ENCODE assay signal across 14 mouse cellular contexts in the genomic region with DNA sequence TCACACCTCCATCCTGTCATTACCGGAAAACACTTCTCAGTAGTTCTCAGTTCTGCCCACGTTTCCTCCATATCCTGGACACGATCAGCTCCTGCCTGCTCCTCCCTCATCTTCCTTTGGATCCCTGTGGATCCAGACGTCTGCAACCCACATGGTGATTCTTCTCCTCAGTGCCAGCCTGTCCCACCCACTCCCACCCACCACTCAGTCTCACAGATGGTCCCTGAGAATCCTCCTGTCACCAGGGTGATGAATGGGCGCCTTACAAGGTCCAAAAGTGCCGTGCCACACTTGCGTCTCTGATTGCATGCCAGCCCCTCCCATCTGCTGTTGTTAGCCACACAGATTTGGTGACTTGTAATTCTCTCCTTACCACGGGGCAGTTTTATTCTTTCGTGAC.
DNase-seq lines count a peak whose midpoint lies in the region; ATAC-seq and TF ChIP-seq lines count a peak whose summit lies in the region.
"Had no signal": no experiment of that assay in that cellular context is flagged by ENCODE, and none has a peak within 500 bp of the region (broad histone marks: within the 10 kb centered on the region; RNA-seq: fewer than 3 reads in every experiment).

No protein-coding gene starts in this region.

- H3K9me3 ChIP-seq in hindbrain, embryonic 14.5 days (ENCODE audit: control insufficient read depth, low read length): no peaks in the 10 kb centered on the region
- H3K9me3 ChIP-seq: limb, embryonic 10.5 days had no signal

- TF ChIP-seq CTCF in layer of hippocampus, adult 2 months (conservative IDR thresholded peaks at IDR 0.05): no peak

- WGBS in hindbrain, embryonic 14.5 days: 32% methylated on average over 9 of the region's 9 CpGs

- H3K4me2 ChIP-seq in hindbrain, embryonic 14.5 days (replicated peaks): no peak overlapping the region

- H3K4me3 ChIP-seq in layer of hippocampus, adult 2 months: no peak overlapping the region
- H3K4me3 ChIP-seq in hindbrain, embryonic 14.5 days (replicated peaks; ENCODE audit: low read length): no peak overlapping the region
- H3K4me3 ChIP-seq: heart, adult 2 months; limb, embryonic 10.5 days had no signal

- no peak for ATAC-seq in hindbrain, embryonic 14.5 days (ENCODE audit: low FRiP score)
- ATAC-seq: intestine, postnatal 0 days had no signal

- H3K4me1 ChIP-seq in hindbrain, embryonic 14.5 days (replicated peaks; ENCODE audit: control insufficient read depth, insufficient read depth, low read length): peaks cover 55% of the 10 kb centered on the region

- H3K36me3 ChIP-seq in hindbrain, embryonic 14.5 days (replicated peaks; ENCODE audit: control insufficient read depth, insufficient read depth): no peaks in the 10 kb centered on the region
- H3K36me3 ChIP-seq: limb, embryonic 10.5 days had no signal

- DNase-seq in cerebellum, postnatal 10 days: peak; percentile 83 to 90
- DNase-seq in cerebellum, adult 9-11 months: no peak
- DNase-seq in layer of hippocampus, adult 2 months (ENCODE audit: low spot score in 2 of 2): peak; percentile 42 to 47
- DNase-seq in layer of hippocampus, adult 9-10 months (ENCODE audit: low spot score): no peak
- DNase-seq in brain, adult 2 months (ENCODE audit: low read depth, low spot score): peak; percentile 91
- DNase-seq in hindbrain, embryonic 14.5 days (ENCODE audit: low spot score): no peak
- no peak for DNase-seq in urinary bladder, postnatal 14 days (ENCODE audit: low spot score)
- no peak for DNase-seq in lung, postnatal 36 days
- DNase-seq: adrenal gland, postnatal 25 days; heart, adult 2 months; heart, postnatal 10 days; kidney, postnatal 25 days had no signal

- H3K27me3 ChIP-seq in hindbrain, embryonic 14.5 days (ENCODE audit: control insufficient read depth, insufficient read depth, low read length): no peaks in the 10 kb centered on the region

- H3K27ac ChIP-seq in layer of hippocampus, adult 2 months: peak overlapping the region; percentile 88
- H3K27ac ChIP-seq in hindbrain, embryonic 14.5 days: 0 out of 2 replicates have a peak overlapping the region, but pooled peaks have one; percentile 7
- H3K27ac ChIP-seq: heart, adult 2 months; limb, embryonic 10.5 days had no signal

- no peak overlapping the region for H3K9ac ChIP-seq in hindbrain, embryonic 14.5 days

Comparison
In these comparisons a context has a peak if more than half of its experiments do, and no peak if none do; other contexts are left out.
1. DNase-seq: peak in cerebellum, postnatal 10 days (2 of 2), layer of hippocampus, adult 2 months (2 of 2) and brain, adult 2 months (single experiment); none in cerebellum, adult 9-11 months (single experiment), layer of hippocampus, adult 9-10 months (single experiment), hindbrain, embryonic 14.5 days (single experiment), urinary bladder, postnatal 14 days (single experiment) and lung, postnatal 36 days (single experiment).